ENCODE assay signal across 22 mouse cellular contexts in genomic region chr6:101340051-101340450, GRCm38 (mm10). TPM values are rescaled to one million over a fixed set of nuclear protein-coding genes. Genes with fewer than 3 reads are reported as not detected.
DNase-seq lines count a peak whose midpoint lies in the region; ATAC-seq and TF ChIP-seq lines count a peak whose summit lies in the region.
"Had no signal": no experiment of that assay in that cellular context is flagged by ENCODE, and none has a peak within 500 bp of the region (broad histone marks: within the 10 kb centered on the region; RNA-seq: fewer than 3 reads in every experiment).

No protein-coding gene starts in this region.

- H3K4me3 ChIP-seq in heart, embryonic 10.5 days = no peak overlapping the region
- no peak overlapping the region for H3K4me3 ChIP-seq in heart, embryonic 14.5 days (ENCODE audit: control insufficient read depth in 1 of 2, insufficient read depth in 1 of 2, low read depth in 1 of 2, low read length in 2 of 2)
- H3K4me3 ChIP-seq in myocyte = no peak overlapping the region
- H3K4me3 ChIP-seq: embryonic facial prominence, embryonic 13.5 days; forebrain, embryonic 12.5 days; hindbrain, embryonic 13.5 days had no signal

- ATAC-seq in heart, embryonic 14.5 days (ENCODE audit: insufficient number of reproducible peaks, insufficient read depth, low FRiP score, low read depth) = no peak
- ATAC-seq in CD4-positive, CD25-positive, alpha-beta regulatory T cell, adult 4 months = no peak
- ATAC-seq: forebrain, embryonic 16.5 days; hindbrain, postnatal 0 days had no signal

- peaks cover 59% of the 10 kb centered on the region for H3K4me1 ChIP-seq in heart, embryonic 10.5 days
- peaks cover 27 to 50% of the 10 kb centered on the region in 2 experiments for H3K4me1 ChIP-seq in heart, embryonic 14.5 days (ENCODE audit: control insufficient read depth in 2 of 2, insufficient read depth in 2 of 2, low read length in 2 of 2)
- H3K4me1 ChIP-seq: forebrain, embryonic 12.5 days; hindbrain, embryonic 13.5 days had no signal

- peaks cover 18% of the 10 kb centered on the region for H3K79me2 ChIP-seq in myocyte (ENCODE audit: control insufficient read depth, insufficient read depth)

- 51% methylated on average over 7 of the region's 7 CpGs for WGBS in heart, embryonic 10.5 days
- 48% methylated on average over 7 of the region's 7 CpGs for WGBS in heart, embryonic 14.5 days

- no peak overlapping the region for H3K4me2 ChIP-seq in heart, embryonic 14.5 days (ENCODE audit: low read length)
- peak overlapping the region; percentile 8 for H3K4me2 ChIP-seq in myocyte (ENCODE audit: low read depth)
- H3K4me2 ChIP-seq: embryonic facial prominence, embryonic 13.5 days; forebrain, embryonic 12.5 days; hindbrain, embryonic 13.5 days had no signal

- intact Hi-C loops in heart, postnatal 25 days (cut with DNase I) = no loop called here
- intact Hi-C loops in heart, postnatal 10 days (cut with DNase I) = no loop called here

- no peaks in the 10 kb centered on the region for H3K9me3 ChIP-seq in heart, embryonic 10.5 days
- no peaks in the 10 kb centered on the region for H3K9me3 ChIP-seq in heart, embryonic 14.5 days (ENCODE audit: control insufficient read depth, low read length)
- H3K9me3 ChIP-seq: embryonic facial prominence, embryonic 13.5 days; forebrain, embryonic 12.5 days; hindbrain, embryonic 13.5 days had no signal

- DNase-seq in gastrocnemius, adult 8-10 months (ENCODE audit: low spot score in 2 of 2) = peak; percentile 51 to 78
- no peak for DNase-seq in gastrocnemius, postnatal 4 days (ENCODE audit: low spot score in 2 of 2)
- no peak for DNase-seq in heart, embryonic 10.5 days (ENCODE audit: low spot score)
- DNase-seq in heart, postnatal 25 days (ENCODE audit: low spot score) = no peak
- no peak for DNase-seq in heart, postnatal 10 days
- DNase-seq: adrenal gland, adult 2 months; adrenal gland, postnatal 25 days; cerebellum, adult 18-20 months; cerebellum, adult 9-11 months; cerebellum, postnatal 36 days; kidney, adult 11 months; kidney, adult 9 months; kidney, postnatal 10 days had no signal

- H3K36me3 ChIP-seq in heart, embryonic 10.5 days = no peaks in the 10 kb centered on the region
- H3K36me3 ChIP-seq in heart, embryonic 14.5 days (ENCODE audit: control insufficient read depth, insufficient read depth, low read length) = no peaks in the 10 kb centered on the region
- H3K36me3 ChIP-seq in myocyte (ENCODE audit: control insufficient read depth, insufficient read depth) = no peaks in the 10 kb centered on the region
- H3K36me3 ChIP-seq: forebrain, embryonic 12.5 days; hindbrain, embryonic 13.5 days had no signal

- peak overlapping the region; percentile 59 for H3K27ac ChIP-seq in heart, embryonic 10.5 days
- peak overlapping the region; percentile 12 to 35; a peak in 1 of 4 replicates for H3K27ac ChIP-seq in heart, embryonic 14.5 days (replicated peaks in 1 of 2; ENCODE audit: control insufficient read depth in 1 of 2, insufficient read depth in 1 of 2, low read depth in 2 of 2, low read length in 2 of 2)
- H3K27ac ChIP-seq: embryonic facial prominence, embryonic 13.5 days; forebrain, embryonic 12.5 days; hindbrain, embryonic 13.5 days; hindbrain, postnatal 0 days had no signal

- no peak for TF ChIP-seq POLR2A in myocyte (IDR thresholded peaks at IDR 0.05; ENCODE audit: insufficient read length, low read depth)

- H3ac ChIP-seq in myocyte (ENCODE audit: control insufficient read depth, insufficient read length) = no peak overlapping the region

- H3K27me3 ChIP-seq in heart, embryonic 10.5 days (ENCODE audit: insufficient read depth, poor library complexity, severe bottlenecking) = no peaks in the 10 kb centered on the region
- no peaks in the 10 kb centered on the region for H3K27me3 ChIP-seq in heart, embryonic 14.5 days (ENCODE audit: control insufficient read depth, insufficient read depth, low read length)
- no peaks in the 10 kb centered on the region for H3K27me3 ChIP-seq in myocyte (ENCODE audit: control insufficient read depth, insufficient read depth, insufficient read length)
- H3K27me3 ChIP-seq: embryonic facial prominence, embryonic 13.5 days; hindbrain, embryonic 13.5 days had no signal

- H3K9ac ChIP-seq in heart, embryonic 14.5 days (ENCODE audit: low read length) = no peak overlapping the region
- H3K9ac ChIP-seq: embryonic facial prominence, embryonic 13.5 days; forebrain, embryonic 12.5 days; hindbrain, embryonic 13.5 days had no signal

TF ChIP-seq in myocyte, 11 proteins besides CTCF, POLR2A, EP300 and RAD21:
- TF ChIP-seq MAX (IDR thresholded peaks at IDR 0.05; ENCODE audit: low read depth) = no peak
- TF ChIP-seq TCF3 (IDR thresholded peaks at IDR 0.05; ENCODE audit: insufficient read length, low read depth) = peak; percentile 43
- TF ChIP-seq TCF12 (IDR thresholded peaks at IDR 0.05; ENCODE audit: insufficient read depth, poor library complexity, severe bottlenecking) = peak; percentile 83
- peak in 2 of 3 experiments; percentile 81 to 97 for TF ChIP-seq MYOG (IDR thresholded peaks at IDR 0.05; ENCODE audit: control insufficient read depth in 1 of 3, insufficient read depth in 1 of 3, insufficient read length in 2 of 3, low read depth in 2 of 3)
- TF ChIP-seq POLR2AphosphoS2 (IDR thresholded peaks at IDR 0.05; ENCODE audit: insufficient read length, low read depth) = no peak
- peak; percentile 66 to 91 (median 74) for TF ChIP-seq MYOD1 (IDR thresholded peaks at IDR 0.05; ENCODE audit: control insufficient read depth in 1 of 3, insufficient read length in 2 of 3, low read depth in 2 of 3)

RNA-seq across cellular contexts. Expression of gene Pdzrn3, which starts 37.6 kb away (rescaled TPM):
- 100 to 1,000 TPM; 112 to 145 (median 128) TPM for total RNA-seq in gastrocnemius, adult 8-10 months (2022)
- total RNA-seq in gastrocnemius, postnatal 4 days (2021) = 10 to 100 TPM; 45.4 to 48.8 TPM
- polyA plus RNA-seq in heart, embryonic 10.5 days (2016; fragmentation: Nextera tagmentation; extraction: Ambion mirVana) = 8.9 and 9.0 TPM in 2 replicates
- total RNA-seq in heart, postnatal 25 days (2021) = 10 to 100 TPM; 28.6 to 35.5 TPM
- 14.5 and 16.5 TPM in 2 replicates for polyA plus RNA-seq in heart, embryonic 14.5 days (2014; fragmentation: Nextera tagmentation; extraction: Ambion mirVana)
- total RNA-seq in heart, postnatal 10 days (2021) = 10 to 100 TPM; 41.4 to 69.5 TPM
- 13.8 TPM for polyA plus RNA-seq in myocyte (2012; fragmentation: generic; extraction: Trizol)
- polyA plus RNA-seq in CD4-positive, CD25-positive, alpha-beta regulatory T cell, adult 4 months (2017; shearing (Covaris generic)) = not detected
- total RNA-seq: hematopoietic stem cell, adult 5-6 weeks had no signal

Comparison
In these comparisons a context has a peak if more than half of its experiments do, and no peak if none do; other contexts are left out.
1. DNase-seq: peak in gastrocnemius, adult 8-10 months (2 of 2); none in gastrocnemius, postnatal 4 days (0 of 2), heart, embryonic 10.5 days (single experiment), heart, postnatal 25 days (single experiment) and heart, postnatal 10 days (0 of 2).